Mouse (Mus musculus): Measurements from ENCODE around the gene Ano2. TPM values are rescaled to one million over a fixed set of nuclear protein-coding genes. Genes with fewer than 3 reads are reported as not detected.

The Ano2 gene
- polyA plus RNA-seq, 1 experiment = 5.3 TPM

- Histone ChIP-seq H3K27me3 (ENCODE audit: control insufficient read depth, insufficient read depth, low read length) (no peaks in the 10 kb centered on the region), H3K4me3 (ENCODE audit: control insufficient read depth, low read depth, low read length) (no peak overlapping the region), H3K4me1 (ENCODE audit: control insufficient read depth, insufficient read depth, low read length) (no peaks in the 10 kb centered on the region), H3K27ac (ENCODE audit: control insufficient read depth, insufficient read depth, low read depth, low read length) (no peak overlapping the region), H3K36me3 (ENCODE audit: control insufficient read depth, insufficient read depth, low read length) (no peaks in the 10 kb centered on the region)
- TF ChIP-seq POLR2A (IDR thresholded peaks at IDR 0.05; ENCODE audit: control insufficient read depth, low read depth, low read length) (no peak), CTCF (IDR thresholded peaks at IDR 0.05; ENCODE audit: control insufficient read depth, insufficient read depth, insufficient replicate concordance, low read depth, low read length) (no peak)
These were observed 283.3 kb downstream of the Ano2 start for GRCm38 (mm10) chr6:125973551-125973950.

DNA sequence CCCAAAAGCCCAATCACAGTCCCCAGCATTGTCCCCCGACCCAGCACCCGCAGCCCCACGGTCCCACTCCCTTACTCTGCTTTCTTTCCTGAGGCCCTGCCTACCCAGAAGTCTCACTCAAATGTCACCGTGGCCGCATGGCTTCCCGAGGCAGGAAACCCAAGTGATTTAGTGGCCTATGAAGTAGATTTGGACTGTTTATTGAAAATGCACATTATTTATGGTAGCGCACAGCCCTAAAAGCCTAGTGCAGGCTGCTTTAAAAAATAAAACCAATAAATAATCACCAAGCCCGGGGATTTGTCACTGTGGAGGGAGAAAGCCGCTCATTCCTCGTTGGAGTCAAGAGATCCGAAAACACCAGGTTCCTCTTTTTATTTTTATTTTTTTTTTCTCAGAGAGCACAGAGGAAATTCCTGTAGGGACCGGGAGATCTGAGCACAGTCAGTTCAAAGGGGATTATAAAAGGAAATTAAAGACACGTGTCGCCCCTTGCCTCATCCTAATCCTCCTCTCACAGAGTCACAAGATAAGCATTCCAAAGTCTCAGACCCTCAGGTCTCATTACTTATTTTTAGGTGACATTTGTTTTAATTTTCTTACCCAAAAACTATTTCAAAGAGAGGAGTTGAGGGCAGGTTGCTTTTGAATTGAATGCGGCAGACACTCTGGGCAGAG lies 285.7 kb downstream of the Ano2 start:
- Histone ChIP-seq H3K4me3 (ENCODE audit: control insufficient read depth, low read depth, low read length) (no peak overlapping the region), H3K4me1 (ENCODE audit: control insufficient read depth, insufficient read depth, low read length) (no peaks in the 10 kb centered on the region), H3K36me3 (ENCODE audit: control insufficient read depth, insufficient read depth, low read length) (no peaks in the 10 kb centered on the region), H3K27me3 (ENCODE audit: control insufficient read depth, insufficient read depth, low read length) (no peaks in the 10 kb centered on the region), H3K27ac (ENCODE audit: control insufficient read depth, insufficient read depth, low read depth, low read length) (no peak overlapping the region)
- no peak for TF ChIP-seq CTCF (IDR thresholded peaks at IDR 0.05; ENCODE audit: control insufficient read depth, insufficient read depth, insufficient replicate concordance, low read depth, low read length)
- TF ChIP-seq POLR2A (IDR thresholded peaks at IDR 0.05; ENCODE audit: control insufficient read depth, low read depth, low read length) = no peak

DNA sequence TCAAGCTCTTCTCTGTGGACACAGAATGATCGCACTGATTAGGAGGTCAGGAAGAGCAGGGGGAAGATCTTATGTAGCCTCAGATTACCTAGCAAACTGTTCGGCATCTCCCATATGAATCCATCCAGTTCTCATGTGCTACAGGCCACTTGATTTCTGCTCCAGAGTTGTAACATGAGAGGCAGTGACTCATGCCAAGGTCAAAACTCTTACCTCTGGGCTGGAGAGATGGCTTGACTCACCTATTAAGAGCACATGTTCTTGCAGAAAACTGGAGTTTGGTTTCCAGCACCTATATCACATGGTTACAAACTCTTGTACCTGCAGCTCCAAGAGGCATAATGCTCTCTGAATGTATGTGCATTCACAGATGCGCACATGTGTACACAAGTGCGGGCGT lies 289.4 kb downstream of the Ano2 start:
- Histone ChIP-seq H3K4me1 (ENCODE audit: control insufficient read depth, insufficient read depth, low read length) (no peaks in the 10 kb centered on the region), H3K36me3 (ENCODE audit: control insufficient read depth, insufficient read depth, low read length) (no peaks in the 10 kb centered on the region), H3K27me3 (ENCODE audit: control insufficient read depth, insufficient read depth, low read length) (no peaks in the 10 kb centered on the region), H3K4me3 (ENCODE audit: control insufficient read depth, low read depth, low read length) (no peak overlapping the region), H3K27ac (ENCODE audit: control insufficient read depth, insufficient read depth, low read depth, low read length) (no peak overlapping the region)
- TF ChIP-seq CTCF (IDR thresholded peaks at IDR 0.05; ENCODE audit: control insufficient read depth, insufficient read depth, insufficient replicate concordance, low read depth, low read length) (no peak), POLR2A (IDR thresholded peaks at IDR 0.05; ENCODE audit: control insufficient read depth, low read depth, low read length) (no peak)

GRCm38 (mm10) chr6:125984050-125984449 lies 293.8 kb downstream of the Ano2 start:
- TF ChIP-seq CTCF (IDR thresholded peaks at IDR 0.05; ENCODE audit: control insufficient read depth, insufficient read depth, insufficient replicate concordance, low read depth, low read length) (no peak), POLR2A (IDR thresholded peaks at IDR 0.05; ENCODE audit: control insufficient read depth, low read depth, low read length) (no peak)
- H3K27me3 ChIP-seq (ENCODE audit: control insufficient read depth, insufficient read depth, low read length) = no peaks in the 10 kb centered on the region
- no peak overlapping the region for H3K27ac ChIP-seq (ENCODE audit: control insufficient read depth, insufficient read depth, low read depth, low read length)
- no peaks in the 10 kb centered on the region for H3K36me3 ChIP-seq (ENCODE audit: control insufficient read depth, insufficient read depth, low read length)
- no peaks in the 10 kb centered on the region for H3K4me1 ChIP-seq (ENCODE audit: control insufficient read depth, insufficient read depth, low read length)
- H3K4me3 ChIP-seq (ENCODE audit: control insufficient read depth, low read depth, low read length) = no peak overlapping the region

DNA sequence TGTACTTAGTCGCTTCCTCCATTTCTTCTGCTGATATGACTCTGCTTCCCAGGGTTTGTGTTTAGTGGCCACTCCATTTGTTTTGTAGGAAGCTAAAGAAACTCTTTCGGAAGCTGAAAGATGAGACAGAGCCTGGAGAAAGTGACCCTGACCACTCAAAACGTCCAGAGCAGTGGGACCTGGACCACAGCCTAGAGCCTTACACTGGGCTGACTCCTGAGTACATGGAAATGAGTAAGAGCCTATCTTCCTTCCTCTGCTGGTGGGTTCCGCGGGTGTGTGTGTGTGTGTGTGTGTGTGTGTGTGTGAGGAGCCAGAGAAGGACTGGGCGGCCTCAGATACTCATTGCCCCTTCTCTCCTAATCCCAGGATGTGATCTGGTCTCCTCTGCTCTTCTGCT lies 302.5 kb downstream of the Ano2 start:
- Histone ChIP-seq H3K27ac (ENCODE audit: control insufficient read depth, insufficient read depth, low read depth, low read length) (no peak overlapping the region), H3K4me3 (ENCODE audit: control insufficient read depth, low read depth, low read length) (no peak overlapping the region), H3K4me1 (ENCODE audit: control insufficient read depth, insufficient read depth, low read length) (no peaks in the 10 kb centered on the region), H3K36me3 (ENCODE audit: control insufficient read depth, insufficient read depth, low read length) (no peaks in the 10 kb centered on the region), H3K27me3 (ENCODE audit: control insufficient read depth, insufficient read depth, low read length) (no peaks in the 10 kb centered on the region)
- no peak for TF ChIP-seq POLR2A (IDR thresholded peaks at IDR 0.05; ENCODE audit: control insufficient read depth, low read depth, low read length)
- no peak for TF ChIP-seq CTCF (IDR thresholded peaks at IDR 0.05; ENCODE audit: control insufficient read depth, insufficient read depth, insufficient replicate concordance, low read depth, low read length)

GRCm38 (mm10) chr6:126001797-126002196 lies 311.6 kb downstream of the Ano2 start:
- Histone ChIP-seq H3K4me1 (ENCODE audit: control insufficient read depth, insufficient read depth, low read length) (no peaks in the 10 kb centered on the region), H3K36me3 (ENCODE audit: control insufficient read depth, insufficient read depth, low read length) (no peaks in the 10 kb centered on the region), H3K4me3 (ENCODE audit: control insufficient read depth, low read depth, low read length) (no peak overlapping the region), H3K27ac (ENCODE audit: control insufficient read depth, insufficient read depth, low read depth, low read length) (no peak overlapping the region), H3K27me3 (ENCODE audit: control insufficient read depth, insufficient read depth, low read length) (no peaks in the 10 kb centered on the region)
- no peak for TF ChIP-seq POLR2A (IDR thresholded peaks at IDR 0.05; ENCODE audit: control insufficient read depth, low read depth, low read length)
- no peak for TF ChIP-seq CTCF (IDR thresholded peaks at IDR 0.05; ENCODE audit: control insufficient read depth, insufficient read depth, insufficient replicate concordance, low read depth, low read length)

- TF ChIP-seq CTCF (IDR thresholded peaks at IDR 0.05; ENCODE audit: control insufficient read depth, insufficient read depth, insufficient replicate concordance, low read depth, low read length) (no peak), POLR2A (IDR thresholded peaks at IDR 0.05; ENCODE audit: control insufficient read depth, low read depth, low read length) (no peak)
- no peaks in the 10 kb centered on the region for H3K36me3 ChIP-seq (ENCODE audit: control insufficient read depth, insufficient read depth, low read length)
- H3K27me3 ChIP-seq (ENCODE audit: control insufficient read depth, insufficient read depth, low read length) = no peaks in the 10 kb centered on the region
- no peak overlapping the region for H3K4me3 ChIP-seq (ENCODE audit: control insufficient read depth, low read depth, low read length)
- H3K27ac ChIP-seq (ENCODE audit: control insufficient read depth, insufficient read depth, low read depth, low read length) = no peak overlapping the region
- no peaks in the 10 kb centered on the region for H3K4me1 ChIP-seq (ENCODE audit: control insufficient read depth, insufficient read depth, low read length)
These were observed 313.0 kb downstream of the Ano2 start for GRCm38 (mm10) chr6:126003002-126003742.
